Mouse (Mus musculus): ENCODE measurements around the gene Foxe1. TPM values are rescaled to one million over a fixed set of nuclear protein-coding genes. Genes with fewer than 3 reads are reported as not detected.

The Foxe1 gene
- polyA plus RNA-seq, 1 experiment from 2014 or later: 1.7 TPM

- no peaks in the 10 kb centered on the region for H3K36me3 ChIP-seq (ENCODE audit: control insufficient read depth, insufficient read depth, low read length)
- DNase-seq (ENCODE audit: low spot score) (peak; percentile 61), ATAC-seq (ENCODE audit: low read depth) (peak; percentile 60; the same call in 1 of the 2 replicates)
- H3K4me2 ChIP-seq (ENCODE audit: low read depth, low read length): no peak overlapping the region
- H3K27me3 ChIP-seq (replicated peaks; ENCODE audit: control insufficient read depth, insufficient read depth, low read length): peaks cover 56% of the 10 kb centered on the region
- no peaks in the 10 kb centered on the region for H3K9me3 ChIP-seq (ENCODE audit: control insufficient read depth, low read length)
- WGBS: 16% methylated on average over 8 of the region's 10 CpGs
- no peaks in the 10 kb centered on the region for H3K4me1 ChIP-seq (ENCODE audit: control insufficient read depth, insufficient read depth, low read length)
- 0 out of 2 replicates have a peak overlapping the region, but pooled peaks have one; percentile 8 for H3K9ac ChIP-seq (ENCODE audit: low read depth, low read length)
- no peak overlapping the region for H3K4me3 ChIP-seq (ENCODE audit: low read depth, low read length)
- H3K27ac ChIP-seq (replicated peaks; ENCODE audit: low read depth, low read length): peak overlapping the region; percentile 52; the same call in 1 of the 2 replicates
Observed at GRCm38 (mm10) chr4:46353045-46353444, 9.6 kb downstream of the Foxe1 start.

GRCm38 (mm10) chr4:46356351-46357133 lies 13.1 kb downstream of the Foxe1 start:
- Histone ChIP-seq H3K27me3 (replicated peaks; ENCODE audit: control insufficient read depth, insufficient read depth, low read length) (peaks cover 23% of the 10 kb centered on the region), H3K9ac (ENCODE audit: low read depth, low read length) (no peak overlapping the region), H3K4me1 (ENCODE audit: control insufficient read depth, insufficient read depth, low read length) (no peaks in the 10 kb centered on the region), H3K4me2 (ENCODE audit: low read depth, low read length) (no peak overlapping the region), H3K27ac (replicated peaks; ENCODE audit: low read depth, low read length) (no peak overlapping the region), H3K4me3 (ENCODE audit: low read depth, low read length) (no peak overlapping the region), H3K9me3 (ENCODE audit: control insufficient read depth, low read length) (no peaks in the 10 kb centered on the region), H3K36me3 (ENCODE audit: control insufficient read depth, insufficient read depth, low read length) (no peaks in the 10 kb centered on the region)
- ATAC-seq (ENCODE audit: low read depth) (peak; percentile 30; the same call in 1 of the 2 replicates), DNase-seq (ENCODE audit: low spot score) (no peak)
- 39% methylated on average over 12 of the region's 12 CpGs for WGBS

- Histone ChIP-seq H3K4me1 (ENCODE audit: control insufficient read depth, insufficient read depth, low read length) (no peaks in the 10 kb centered on the region), H3K4me3 (ENCODE audit: low read depth, low read length) (no peak overlapping the region), H3K9me3 (ENCODE audit: control insufficient read depth, low read length) (no peaks in the 10 kb centered on the region), H3K4me2 (ENCODE audit: low read depth, low read length) (no peak overlapping the region), H3K36me3 (ENCODE audit: control insufficient read depth, insufficient read depth, low read length) (no peaks in the 10 kb centered on the region), H3K27me3 (replicated peaks; ENCODE audit: control insufficient read depth, insufficient read depth, low read length) (0 out of 2 replicates have a peak, but pooled peaks cover 4% of the 10 kb centered on the region), H3K9ac (ENCODE audit: low read depth, low read length) (no peak overlapping the region), H3K27ac (replicated peaks; ENCODE audit: low read depth, low read length) (no peak overlapping the region)
- WGBS: 75% methylated on average over 12 of the region's 12 CpGs
- DNase-seq (ENCODE audit: low spot score) (no peak), ATAC-seq (ENCODE audit: low read depth) (no peak)
Observed at GRCm38 (mm10) chr4:46359539-46360253, 16.3 kb downstream of the Foxe1 start.

GRCm38 (mm10) chr4:46361258-46361657 lies 17.8 kb downstream of the Foxe1 start:
- 66% methylated on average over 5 of the region's 5 CpGs for WGBS
- DNase-seq (ENCODE audit: low spot score): no peak

GRCm38 (mm10) chr4:46364360-46364759 lies 21.0 kb downstream of the Foxe1 start:
- Histone ChIP-seq H3K27me3 (replicated peaks; ENCODE audit: control insufficient read depth, insufficient read depth, low read length) (no peaks in the 10 kb centered on the region), H3K4me3 (ENCODE audit: low read depth, low read length) (no peak overlapping the region), H3K9me3 (ENCODE audit: control insufficient read depth, low read length) (no peaks in the 10 kb centered on the region), H3K4me1 (ENCODE audit: control insufficient read depth, insufficient read depth, low read length) (peaks cover 4% of the 10 kb centered on the region; the same call in 1 of the 2 replicates), H3K9ac (ENCODE audit: low read depth, low read length) (no peak overlapping the region), H3K36me3 (ENCODE audit: control insufficient read depth, insufficient read depth, low read length) (no peaks in the 10 kb centered on the region), H3K27ac (replicated peaks; ENCODE audit: low read depth, low read length) (no peak overlapping the region), H3K4me2 (ENCODE audit: low read depth, low read length) (no peak overlapping the region)
- DNase-seq (ENCODE audit: low spot score) (no peak), ATAC-seq (ENCODE audit: low read depth) (no peak)
- WGBS: 81% methylated on average over 2 of the region's 2 CpGs

More at GRCm38 (mm10) chr4:46361258-46361657, 17.8 kb downstream of the Foxe1 start:
- H3K9ac ChIP-seq (ENCODE audit: low read depth, low read length): no peak overlapping the region
- no peak for ATAC-seq (ENCODE audit: low read depth)
- H3K27me3 ChIP-seq (replicated peaks; ENCODE audit: control insufficient read depth, insufficient read depth, low read length): 0 out of 2 replicates have a peak, but pooled peaks cover 3% of the 10 kb centered on the region
- H3K4me2 ChIP-seq (ENCODE audit: low read depth, low read length): no peak overlapping the region
- no peak overlapping the region for H3K4me3 ChIP-seq (ENCODE audit: low read depth, low read length)
- H3K36me3 ChIP-seq (ENCODE audit: control insufficient read depth, insufficient read depth, low read length): no peaks in the 10 kb centered on the region
- H3K9me3 ChIP-seq (ENCODE audit: control insufficient read depth, low read length): no peaks in the 10 kb centered on the region
- no peak overlapping the region for H3K27ac ChIP-seq (replicated peaks; ENCODE audit: low read depth, low read length)
- no peaks in the 10 kb centered on the region for H3K4me1 ChIP-seq (ENCODE audit: control insufficient read depth, insufficient read depth, low read length)

- Histone ChIP-seq H3K9me3 (ENCODE audit: control insufficient read depth, low read length) (no peaks in the 10 kb centered on the region), H3K27ac (replicated peaks; ENCODE audit: low read depth, low read length) (no peak overlapping the region), H3K36me3 (ENCODE audit: control insufficient read depth, insufficient read depth, low read length) (no peaks in the 10 kb centered on the region), H3K27me3 (replicated peaks; ENCODE audit: control insufficient read depth, insufficient read depth, low read length) (no peaks in the 10 kb centered on the region), H3K9ac (ENCODE audit: low read depth, low read length) (no peak overlapping the region), H3K4me2 (ENCODE audit: low read depth, low read length) (no peak overlapping the region), H3K4me3 (ENCODE audit: low read depth, low read length) (no peak overlapping the region), H3K4me1 (ENCODE audit: control insufficient read depth, insufficient read depth, low read length) (peaks cover 4% of the 10 kb centered on the region; the same call in 1 of the 2 replicates)
- WGBS: 13% methylated on average over 12 of the region's 12 CpGs
- ATAC-seq (ENCODE audit: low read depth) (peak; percentile 74), DNase-seq (ENCODE audit: low spot score) (peak; percentile 50)
Observed at GRCm38 (mm10) chr4:46367487-46367959, 24.1 kb downstream of the Foxe1 start.

- no peak overlapping the region for H3K4me2 ChIP-seq (ENCODE audit: low read depth, low read length)
- no peak overlapping the region for H3K27ac ChIP-seq (replicated peaks; ENCODE audit: low read depth, low read length)
- H3K9me3 ChIP-seq (ENCODE audit: control insufficient read depth, low read length): no peaks in the 10 kb centered on the region
- no peaks in the 10 kb centered on the region for H3K36me3 ChIP-seq (ENCODE audit: control insufficient read depth, insufficient read depth, low read length)
- ATAC-seq (ENCODE audit: low read depth) (no peak), DNase-seq (ENCODE audit: low spot score) (no peak)
- 56% methylated on average over 4 of the region's 4 CpGs for WGBS
- H3K9ac ChIP-seq (ENCODE audit: low read depth, low read length): no peak overlapping the region
- peaks cover 4% of the 10 kb centered on the region; the same call in 1 of the 2 replicates for H3K4me1 ChIP-seq (ENCODE audit: control insufficient read depth, insufficient read depth, low read length)
- H3K4me3 ChIP-seq (ENCODE audit: low read depth, low read length): no peak overlapping the region
- H3K27me3 ChIP-seq (replicated peaks; ENCODE audit: control insufficient read depth, insufficient read depth, low read length): no peaks in the 10 kb centered on the region
Observed at GRCm38 (mm10) chr4:46369070-46369469, 25.7 kb downstream of the Foxe1 start.

GRCm38 (mm10) chr4:46370406-46370805 lies 27.0 kb downstream of the Foxe1 start:
- no peak overlapping the region for H3K4me2 ChIP-seq (ENCODE audit: low read depth, low read length)
- no peak overlapping the region for H3K27ac ChIP-seq (replicated peaks; ENCODE audit: low read depth, low read length)
- H3K27me3 ChIP-seq (replicated peaks; ENCODE audit: control insufficient read depth, insufficient read depth, low read length): no peaks in the 10 kb centered on the region
- no peaks in the 10 kb centered on the region for H3K9me3 ChIP-seq (ENCODE audit: control insufficient read depth, low read length)
- H3K4me1 ChIP-seq (ENCODE audit: control insufficient read depth, insufficient read depth, low read length): peaks cover 4% of the 10 kb centered on the region; the same call in 1 of the 2 replicates
- DNase-seq (ENCODE audit: low spot score): no peak
- H3K36me3 ChIP-seq (ENCODE audit: control insufficient read depth, insufficient read depth, low read length): no peaks in the 10 kb centered on the region
- no peak for ATAC-seq (ENCODE audit: low read depth)
- no peak overlapping the region for H3K4me3 ChIP-seq (ENCODE audit: low read depth, low read length)
- 43% methylated on average over 6 of the region's 6 CpGs for WGBS
- no peak overlapping the region for H3K9ac ChIP-seq (ENCODE audit: low read depth, low read length)
